Mouse (Mus musculus) brain, embryonic 14.5 days (tissue): ENCODE results near the gene Dnajc5g.

Experiments
- CTCF ChIP-seq: fragments of 200-500 bp; IDR thresholded peaks from 2 replicates; pipeline ENCODE4 v1.5.1; 2012; ENCODE audit warnings: inconsistent platforms, mild to moderate bottlenecking, moderate library complexity, borderline replicate concordance; ENCODE audit not compliant: insufficient read depth, insufficient read length; ENCODE audit errors: extremely low read depth
- POLR2A ChIP-seq: fragments of 200-500 bp; IDR thresholded peaks from 2 replicates; pipeline ENCODE4 v1.6.1; 2012; ENCODE audit warnings: mild to moderate bottlenecking, inconsistent platforms, borderline replicate concordance; ENCODE audit not compliant: poor library complexity, insufficient read depth, insufficient read length, severe bottlenecking; ENCODE audit errors: extremely low read depth

DNA sequence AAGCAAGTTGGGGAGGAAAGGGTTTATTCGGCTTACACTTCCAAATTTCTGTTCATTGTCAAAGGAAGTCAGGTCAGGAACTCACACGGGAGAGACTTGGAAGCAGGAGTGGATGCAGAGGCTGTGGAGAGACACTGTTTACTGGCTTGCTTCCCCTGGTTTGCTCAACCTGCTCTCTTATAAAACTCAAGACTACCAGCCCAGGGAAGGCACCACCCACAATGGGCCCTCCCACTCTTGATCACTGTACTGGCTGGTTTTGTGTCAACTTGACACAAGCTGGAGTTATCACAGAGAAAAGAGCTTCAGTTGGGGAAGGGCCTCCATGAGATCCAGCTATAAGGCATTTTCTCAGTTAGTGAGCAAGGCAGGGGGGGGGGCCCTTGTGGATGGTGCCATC, 35.0 kb upstream of the Dnajc5g start:
- TF ChIP-seq CTCF: no peak
- no peak for TF ChIP-seq POLR2A
